Mouse (Mus musculus) olfactory bulb, adult 2 months (tissue): Measurements from ENCODE around the gene Rnaseh1.

Source experiments
- CTCF ChIP-seq: fragments of 200-500 bp; IDR thresholded peaks from 2 replicates; pipeline ENCODE4 v1.5.1; 2012; ENCODE audit warnings: low read depth, mild to moderate bottlenecking, low read length, moderate library complexity; ENCODE audit not compliant: insufficient read depth
- POLR2A ChIP-seq: fragments of 200-500 bp; IDR thresholded peaks from 2 replicates; pipeline ENCODE4 v1.6.1; 2012; ENCODE audit warnings: mild to moderate bottlenecking, low read depth, low read length, moderate library complexity; ENCODE audit not compliant: insufficient read depth

- TF ChIP-seq POLR2A: no peak
- TF ChIP-seq CTCF: no peak
Measured at GRCm38 (mm10) chr12:28694776-28695175, 45.4 kb downstream of the Rnaseh1 start.
